Mouse (Mus musculus) neural tube, embryonic 12.5 days (tissue): ENCODE results near the gene Limk1. TPM values are rescaled to one million over a fixed set of nuclear protein-coding genes. Genes with fewer than 3 reads are reported as not detected.

Experiments
- polyA plus RNA-seq: library from polyadenylated mRNA; unstranded; fragments of >200 nt; fragmentation: Nextera tagmentation; extraction: Ambion mirVana; gene quantifications from 2 replicates; pipeline ENCODE4 v1.2.1, GENCODE M21; 2016

Limk1 gene
- polyA plus RNA-seq, 1 experiment from 2014 or later, result 18.8 TPM

Other genes starting within 250 kb of the Limk1 start
- 79.8 and 84.6 TPM in 2 replicates for gene Gtf2ird1, start 231.9 kb downstream of the Limk1 start, polyA plus RNA-seq
- gene Clip2, start 136.2 kb downstream of the Limk1 start, polyA plus RNA-seq, result 11.2 and 12.0 TPM in 2 replicates
- gene Syna, start 128.4 kb downstream of the Limk1 start, polyA plus RNA-seq, result 0.15 and 0.22 TPM in 2 replicates
- 228 and 231 TPM in 2 replicates for gene Rfc2, start 107.2 kb downstream of the Limk1 start, polyA plus RNA-seq
- gene Lat2, start 73.6 kb downstream of the Limk1 start, polyA plus RNA-seq, result 6.0 and 6.4 TPM in 2 replicates
- 421 and 426 TPM in 2 replicates for gene Eif4h, start 49.1 kb downstream of the Limk1 start, polyA plus RNA-seq
- gene Eln, start 58.7 kb upstream of the Limk1 start, polyA plus RNA-seq, result 6.0 and 6.6 TPM in 2 replicates
- gene Tmem270, start 218.1 kb upstream of the Limk1 start, polyA plus RNA-seq, result not detected in 2 replicates
- gene Cldn13, start 226.9 kb upstream of the Limk1 start, polyA plus RNA-seq, result 2.6 and 2.7 TPM in 2 replicates
- gene Mettl27, start 243.8 kb upstream of the Limk1 start, polyA plus RNA-seq, result 8.8 and 10.1 TPM in 2 replicates